Mouse (Mus musculus): ENCODE measurements around the gene Gm1043. TPM values are rescaled to one million over a fixed set of nuclear protein-coding genes. Genes with fewer than 3 reads are reported as not detected.
A peak's percentile ranks its signal among the peaks of the same experiment; 100 is the strongest.

Gm1043 gene
- polyA plus RNA-seq, 1 experiment from 2014 or later = 1.3 TPM

GRCm38 (mm10) chr5:37050521-37051373 lies 34.4 kb upstream of the Gm1043 start:
- 50% methylated on average over 9 of the region's 9 CpGs for WGBS
- Histone ChIP-seq H3K27me3 (no peaks in the 10 kb centered on the region), H3K27ac (no peak overlapping the region), H3K9me3 (no peaks in the 10 kb centered on the region), H3K4me3 (replicated peaks) (no peak overlapping the region), H3K36me3 (no peaks in the 10 kb centered on the region), H3K9ac (replicated peaks) (no peak overlapping the region), H3K4me1 (replicated peaks) (peaks cover 16% of the 10 kb centered on the region), H3K4me2 (replicated peaks) (no peak overlapping the region)
- no peak for ATAC-seq

- Histone ChIP-seq H3K4me2 (replicated peaks) (no peak overlapping the region), H3K27ac (no peak overlapping the region), H3K4me1 (replicated peaks) (peaks cover 16% of the 10 kb centered on the region), H3K27me3 (no peaks in the 10 kb centered on the region), H3K36me3 (no peaks in the 10 kb centered on the region), H3K9ac (replicated peaks) (no peak overlapping the region), H3K9me3 (no peaks in the 10 kb centered on the region), H3K4me3 (replicated peaks) (no peak overlapping the region)
- ATAC-seq = no peak
- WGBS = 87% methylated on average over 16 of the region's 16 CpGs
Observed at GRCm38 (mm10) chr5:37051374-37052100, 33.6 kb upstream of the Gm1043 start.

GRCm38 (mm10) chr5:37052846-37053245 lies 32.3 kb upstream of the Gm1043 start:
- Histone ChIP-seq H3K4me2 (replicated peaks) (no peak overlapping the region), H3K9me3 (no peaks in the 10 kb centered on the region), H3K4me1 (replicated peaks) (peaks cover 16% of the 10 kb centered on the region), H3K9ac (replicated peaks) (no peak overlapping the region), H3K36me3 (no peaks in the 10 kb centered on the region), H3K27ac (no peak overlapping the region), H3K27me3 (no peaks in the 10 kb centered on the region), H3K4me3 (replicated peaks) (no peak overlapping the region)
- WGBS = 86% methylated on average over 5 of the region's 5 CpGs
- no peak for ATAC-seq

GRCm38 (mm10) chr5:37055789-37056188 lies 29.4 kb upstream of the Gm1043 start:
- H3K9ac ChIP-seq (replicated peaks) = no peak overlapping the region
- no peak for ATAC-seq

GRCm38 (mm10) chr5:37056471-37056870 lies 28.7 kb upstream of the Gm1043 start:
- 78% methylated on average over 3 of the region's 3 CpGs for WGBS
- H3K4me2 ChIP-seq (replicated peaks) = no peak overlapping the region
- H3K27ac ChIP-seq = no peak overlapping the region
- no peak for ATAC-seq
- H3K4me1 ChIP-seq (replicated peaks) = peaks cover 10% of the 10 kb centered on the region
- H3K9ac ChIP-seq (replicated peaks) = no peak overlapping the region
- H3K36me3 ChIP-seq = no peaks in the 10 kb centered on the region
- H3K27me3 ChIP-seq = no peaks in the 10 kb centered on the region
- no peak overlapping the region for H3K4me3 ChIP-seq (replicated peaks)
- no peaks in the 10 kb centered on the region for H3K9me3 ChIP-seq

More at GRCm38 (mm10) chr5:37055789-37056188, 29.4 kb upstream of the Gm1043 start:
- Histone ChIP-seq H3K4me2 (replicated peaks) (no peak overlapping the region), H3K27me3 (no peaks in the 10 kb centered on the region), H3K4me3 (replicated peaks) (no peak overlapping the region), H3K9me3 (no peaks in the 10 kb centered on the region), H3K4me1 (replicated peaks) (peaks cover 13% of the 10 kb centered on the region), H3K27ac (no peak overlapping the region), H3K36me3 (no peaks in the 10 kb centered on the region)
- 90% methylated on average over 1 of the region's 1 CpGs for WGBS

DNA sequence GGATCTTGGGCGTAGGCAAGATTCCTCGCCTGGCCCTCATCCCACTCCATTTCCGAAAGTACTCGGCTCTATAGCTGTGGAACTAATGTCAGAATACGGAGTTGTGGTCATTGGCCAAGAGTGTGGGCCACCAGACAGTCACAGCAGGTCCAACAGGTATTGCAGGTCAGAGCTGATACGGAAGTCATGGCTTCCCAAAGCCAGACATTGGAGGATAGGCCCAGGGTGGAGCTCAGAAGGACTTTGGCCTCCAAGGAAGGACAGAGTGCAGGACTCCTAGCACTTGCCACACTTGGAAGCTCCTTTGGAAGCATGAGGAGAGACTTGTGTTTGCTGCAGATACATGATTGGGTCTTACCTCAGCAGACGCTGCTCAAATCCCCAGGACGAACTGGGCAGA lies 23.6 kb upstream of the Gm1043 start:
- Histone ChIP-seq H3K4me3 (replicated peaks) (no peak overlapping the region), H3K27me3 (no peaks in the 10 kb centered on the region), H3K4me2 (replicated peaks) (no peak overlapping the region), H3K9me3 (no peaks in the 10 kb centered on the region), H3K27ac (no peak overlapping the region), H3K4me1 (replicated peaks) (peaks cover 13% of the 10 kb centered on the region), H3K9ac (replicated peaks) (no peak overlapping the region), H3K36me3 (no peaks in the 10 kb centered on the region)
- no peak for ATAC-seq
- 90% methylated on average over 8 of the region's 8 CpGs for WGBS

- Histone ChIP-seq H3K9me3 (no peaks in the 10 kb centered on the region), H3K27me3 (no peaks in the 10 kb centered on the region), H3K36me3 (no peaks in the 10 kb centered on the region), H3K4me2 (replicated peaks) (no peak overlapping the region), H3K27ac (no peak overlapping the region), H3K4me3 (replicated peaks) (no peak overlapping the region), H3K4me1 (replicated peaks) (peaks cover 13% of the 10 kb centered on the region), H3K9ac (replicated peaks) (no peak overlapping the region)
- ATAC-seq = peak; percentile 51
- WGBS = 59% methylated on average over 13 of the region's 13 CpGs
Observed at GRCm38 (mm10) chr5:37064454-37065449, 20.4 kb upstream of the Gm1043 start.

GRCm38 (mm10) chr5:37066703-37067568 lies 18.2 kb upstream of the Gm1043 start:
- peaks cover 13% of the 10 kb centered on the region for H3K4me1 ChIP-seq (replicated peaks)
- no peak overlapping the region for H3K27ac ChIP-seq
- whole genome bisulfite sequencing = 78% methylated on average over 8 of the region's 8 CpGs

GRCm38 (mm10) chr5:37073660-37074059 lies 11.5 kb upstream of the Gm1043 start:
- Histone ChIP-seq H3K27me3 (no peaks in the 10 kb centered on the region), H3K4me1 (replicated peaks) (peaks cover 9% of the 10 kb centered on the region), H3K4me3 (replicated peaks) (no peak overlapping the region), H3K27ac (no peak overlapping the region), H3K36me3 (no peaks in the 10 kb centered on the region), H3K9me3 (no peaks in the 10 kb centered on the region), H3K9ac (replicated peaks) (no peak overlapping the region), H3K4me2 (replicated peaks) (no peak overlapping the region)
- WGBS = 90% methylated on average over 4 of the region's 4 CpGs
- no peak for ATAC-seq

More at GRCm38 (mm10) chr5:37066703-37067568, 18.2 kb upstream of the Gm1043 start:
- no peak overlapping the region for H3K9ac ChIP-seq (replicated peaks)
- H3K4me2 ChIP-seq (replicated peaks) = no peak overlapping the region
- H3K36me3 ChIP-seq = no peaks in the 10 kb centered on the region
- no peaks in the 10 kb centered on the region for H3K9me3 ChIP-seq
- H3K27me3 ChIP-seq = no peaks in the 10 kb centered on the region
- H3K4me3 ChIP-seq (replicated peaks) = no peak overlapping the region
- peak; percentile 27; the same call in 1 of the 2 replicates for ATAC-seq

DNA sequence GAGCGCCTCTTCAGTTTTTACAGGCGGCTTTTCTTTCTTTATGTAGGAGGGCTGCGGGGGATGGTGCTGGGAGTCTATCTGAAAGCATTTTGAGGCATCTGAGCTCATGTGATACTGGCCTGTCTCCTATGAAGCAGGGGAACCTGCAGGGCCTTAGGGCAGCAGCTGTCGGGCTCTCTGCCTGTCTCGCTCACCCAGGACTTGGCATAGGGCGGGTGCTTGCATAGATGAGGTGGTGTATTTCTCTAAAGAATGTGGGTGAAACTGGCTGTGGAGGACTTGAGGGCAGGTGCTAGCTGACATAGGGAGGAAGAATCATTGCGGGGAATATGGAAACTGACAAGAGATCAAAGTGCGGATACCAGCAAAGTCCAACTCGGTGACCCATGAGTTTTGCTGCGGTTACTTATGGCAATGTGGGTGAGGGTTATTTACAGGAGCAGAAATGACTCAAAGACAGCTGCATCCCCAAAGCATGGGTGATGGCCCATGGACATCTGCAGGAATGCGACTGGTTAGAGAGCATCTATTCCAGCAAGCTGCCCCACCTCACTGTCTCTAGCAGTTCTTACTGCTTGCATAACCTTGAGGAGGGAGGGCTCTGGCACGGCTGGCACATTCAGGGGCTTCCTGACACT lies 8.4 kb upstream of the Gm1043 start:
- Histone ChIP-seq H3K27me3 (no peaks in the 10 kb centered on the region), H3K4me3 (replicated peaks) (no peak overlapping the region), H3K27ac (peak overlapping the region; percentile 26; the same call in 1 of the 2 replicates), H3K4me2 (replicated peaks) (no peak overlapping the region), H3K9me3 (no peaks in the 10 kb centered on the region), H3K4me1 (replicated peaks) (peaks cover 9% of the 10 kb centered on the region), H3K36me3 (no peaks in the 10 kb centered on the region), H3K9ac (replicated peaks) (0 out of 2 replicates have a peak overlapping the region, but pooled peaks have one; percentile 14)
- WGBS = 60% methylated on average over 12 of the region's 12 CpGs
- ATAC-seq = no peak

Measured in midbrain, embryonic 13.5 days (tissue).